Mouse (Mus musculus): ENCODE data around the gene E130311K13Rik.
A peak's percentile ranks its signal among the peaks of the same experiment; 100 is the strongest.

E130311K13Rik gene

GRCm38 (mm10) chr3:63893677-63894076 lies 35.6 kb downstream of the E130311K13Rik start:
- peak; percentile 46 to 70 for DNase-seq

GRCm38 (mm10) chr3:63892154-63892553 lies 37.1 kb downstream of the E130311K13Rik start:
- no peak for DNase-seq

GRCm38 (mm10) chr3:63881065-63881464 lies 48.2 kb downstream of the E130311K13Rik start:
- no peak for DNase-seq

GRCm38 (mm10) chr3:63878995-63879666 lies 50.1 kb downstream of the E130311K13Rik start:
- DNase-seq: no peak

GRCm38 (mm10) chr3:63872818-63873217 lies 56.5 kb downstream of the E130311K13Rik start:
- no peak for DNase-seq

- no peak for DNase-seq
Measured at GRCm38 (mm10) chr3:63871249-63871648, 58.0 kb downstream of the E130311K13Rik start.

GRCm38 (mm10) chr3:63868285-63868684 lies 61.0 kb downstream of the E130311K13Rik start:
- peak; percentile 9 to 49 for DNase-seq

GRCm38 (mm10) chr3:63865069-63865468 lies 64.2 kb downstream of the E130311K13Rik start:
- DNase-seq: no peak

All from kidney, adult 8-10 months (tissue).